Mouse (Mus musculus): ENCODE measurements around the gene Tex261. TPM values are rescaled to one million over a fixed set of nuclear protein-coding genes. Genes with fewer than 3 reads are reported as not detected.
"Not testable (repeated sequence)": the region's sequence is repeated elsewhere in the genome, so short reads cannot be mapped to it uniquely, and the experiment has no call there.

Tex261 gene
- polyA plus RNA-seq, 2 experiments = 77.4 to 90.4 TPM

DNA sequence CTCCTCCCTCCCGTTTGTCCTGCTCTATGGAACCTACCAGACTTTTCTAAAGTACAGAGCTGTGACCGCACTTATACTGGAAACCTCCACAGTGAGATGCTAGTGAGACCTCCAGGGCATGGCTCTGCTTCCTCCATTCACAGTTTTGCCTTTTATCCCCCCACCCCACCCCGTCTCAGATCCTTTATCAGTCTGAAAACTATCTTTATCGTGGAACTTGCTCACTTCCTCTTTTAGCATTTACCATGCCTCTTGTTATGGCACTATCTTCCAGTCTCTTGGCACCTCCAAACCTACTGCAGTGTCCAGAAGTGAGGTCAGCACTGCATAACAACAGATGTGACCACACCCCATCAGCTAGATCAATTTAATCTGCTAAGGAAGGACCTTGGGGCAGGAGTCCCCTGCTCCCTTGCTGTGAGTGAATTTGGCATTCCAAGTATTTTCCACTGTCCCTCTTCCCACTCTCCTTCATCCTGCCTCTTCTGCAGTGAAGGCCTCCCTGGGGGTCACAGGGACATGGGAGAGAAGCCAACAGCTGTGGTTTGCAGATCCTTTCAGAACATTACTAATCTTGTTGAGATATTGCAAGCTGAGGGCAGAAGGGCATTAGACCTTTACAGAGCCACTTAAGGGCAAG, 15.8 kb upstream of the Tex261 start:
- TF ChIP-seq POLR2A (IDR thresholded peaks at IDR 0.05; ENCODE audit: borderline replicate concordance, extremely low read depth, insufficient read depth, insufficient read length) = no peak
- Histone ChIP-seq H3K9ac (ENCODE audit: low read depth, low read length, severe bottlenecking) (no peak overlapping the region), H3K27me3 (ENCODE audit: control insufficient read depth, insufficient read depth, low read length) (no peaks in the 10 kb centered on the region), H3K9me3 (ENCODE audit: control insufficient read depth, low read length) (no peaks in the 10 kb centered on the region), H3K36me3 (ENCODE audit: control insufficient read depth, insufficient read depth, low read length) (no peaks in the 10 kb centered on the region), H3K4me2 (replicated peaks; ENCODE audit: low read depth, low read length, severe bottlenecking) (no peak overlapping the region), H3K4me3 (replicated peaks; ENCODE audit: low read length) (no peak overlapping the region), H3K27ac (replicated peaks; ENCODE audit: low read depth, low read length) (no peak overlapping the region), H3K4me1 (ENCODE audit: control insufficient read depth, insufficient read depth, low read length) (0 out of 2 replicates have a peak, but pooled peaks cover 5% of the 10 kb centered on the region)
- DNase-seq (ENCODE audit: low spot score) = no peak
- 70% methylated on average over 4 of the region's 4 CpGs for WGBS
- ATAC-seq (ENCODE audit: low FRiP score, low read depth) = no peak

DNA sequence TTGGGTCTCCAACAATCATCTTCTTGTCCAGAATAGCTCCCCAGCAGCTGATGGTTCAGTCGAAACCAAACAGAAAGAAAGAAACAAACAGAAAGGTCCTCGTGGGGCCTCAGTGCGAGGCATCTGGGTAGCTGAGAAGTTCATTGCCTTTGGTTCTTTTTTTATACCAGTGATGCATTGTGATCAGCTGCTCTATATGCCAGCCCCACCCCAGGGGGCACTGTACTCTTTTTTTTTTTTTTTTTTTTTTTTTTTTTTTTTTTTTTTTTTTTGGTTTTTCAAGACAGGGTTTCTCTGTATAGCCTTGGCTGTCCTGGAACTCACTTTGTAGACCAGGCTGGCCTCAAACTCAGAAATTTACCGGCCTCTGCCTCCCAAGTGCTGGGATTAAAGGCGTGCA, 14.9 kb upstream of the Tex261 start:
- ATAC-seq (ENCODE audit: low FRiP score, low read depth); H3K27ac ChIP-seq (replicated peaks; ENCODE audit: low read depth, low read length); H3K9me3 ChIP-seq (ENCODE audit: control insufficient read depth, low read length); H3K9ac ChIP-seq (ENCODE audit: low read depth, low read length, severe bottlenecking); H3K27me3 ChIP-seq (ENCODE audit: control insufficient read depth, insufficient read depth, low read length); H3K36me3 ChIP-seq (ENCODE audit: control insufficient read depth, insufficient read depth, low read length); H3K4me3 ChIP-seq (replicated peaks; ENCODE audit: low read length); H3K4me2 ChIP-seq (replicated peaks; ENCODE audit: low read depth, low read length, severe bottlenecking); H3K4me1 ChIP-seq (ENCODE audit: control insufficient read depth, insufficient read depth, low read length); DNase-seq (ENCODE audit: low spot score): not testable (repeated sequence)
- WGBS = 95% methylated on average over 5 of the region's 5 CpGs

DNA sequence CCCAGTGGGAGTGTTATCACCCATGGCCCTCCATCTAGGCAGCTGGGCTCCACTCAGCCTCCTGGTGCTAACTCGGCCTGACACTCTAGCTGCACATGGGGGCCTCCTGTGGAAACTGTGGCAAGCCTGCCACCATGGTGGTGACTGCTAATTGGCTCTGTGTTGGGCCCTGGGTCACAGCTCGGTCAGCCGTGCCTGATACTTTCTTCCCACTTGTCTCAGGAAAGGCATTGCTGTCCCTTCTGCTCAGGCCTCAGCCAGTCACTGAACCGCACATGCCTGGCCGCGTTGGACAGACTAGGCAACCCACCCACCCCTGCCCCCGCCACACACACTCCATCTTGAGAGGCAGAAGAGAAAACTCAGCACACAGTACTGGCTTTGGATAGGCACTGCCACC, 12.9 kb upstream of the Tex261 start:
- H3K27ac ChIP-seq (replicated peaks; ENCODE audit: low read depth, low read length) = no peak overlapping the region
- no peak for TF ChIP-seq POLR2A (IDR thresholded peaks at IDR 0.05; ENCODE audit: borderline replicate concordance, extremely low read depth, insufficient read depth, insufficient read length)
- no peak for DNase-seq (ENCODE audit: low spot score)
- H3K4me1 ChIP-seq (ENCODE audit: control insufficient read depth, insufficient read depth, low read length) = no peaks in the 10 kb centered on the region
- WGBS = 68% methylated on average over 7 of the region's 7 CpGs
- H3K9ac ChIP-seq (ENCODE audit: low read depth, low read length, severe bottlenecking) = no peak overlapping the region
- no peaks in the 10 kb centered on the region for H3K27me3 ChIP-seq (ENCODE audit: control insufficient read depth, insufficient read depth, low read length)
- H3K4me3 ChIP-seq (replicated peaks; ENCODE audit: low read length) = no peak overlapping the region
- no peaks in the 10 kb centered on the region for H3K9me3 ChIP-seq (ENCODE audit: control insufficient read depth, low read length)
- ATAC-seq (ENCODE audit: low FRiP score, low read depth) = no peak
- H3K4me2 ChIP-seq (replicated peaks; ENCODE audit: low read depth, low read length, severe bottlenecking) = no peak overlapping the region
- no peaks in the 10 kb centered on the region for H3K36me3 ChIP-seq (ENCODE audit: control insufficient read depth, insufficient read depth, low read length)

DNA sequence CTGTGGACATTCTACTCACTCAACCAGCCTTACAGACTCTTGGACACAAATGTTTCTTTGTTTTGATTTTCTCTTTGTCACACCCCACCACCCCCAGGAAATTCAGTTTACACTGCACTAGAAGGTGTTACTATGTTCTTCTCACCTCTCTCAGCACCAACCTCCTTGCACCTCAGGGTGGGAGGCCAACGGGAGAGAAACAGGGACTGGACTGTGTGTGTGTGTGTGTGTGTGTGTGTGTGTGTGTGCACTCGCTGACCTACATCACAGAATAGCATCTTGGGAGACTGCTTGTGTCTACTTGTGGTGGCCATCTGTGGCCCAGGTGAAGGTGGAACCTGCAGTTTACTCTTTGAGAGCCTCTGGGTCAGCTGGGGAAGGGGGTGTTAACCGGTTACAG, 10.8 kb upstream of the Tex261 start:
- WGBS = 81% methylated on average over 3 of the region's 3 CpGs
- Histone ChIP-seq H3K9me3 (ENCODE audit: control insufficient read depth, low read length) (no peaks in the 10 kb centered on the region), H3K4me2 (replicated peaks; ENCODE audit: low read depth, low read length, severe bottlenecking) (no peak overlapping the region), H3K27ac (replicated peaks; ENCODE audit: low read depth, low read length) (no peak overlapping the region), H3K27me3 (ENCODE audit: control insufficient read depth, insufficient read depth, low read length) (no peaks in the 10 kb centered on the region), H3K4me1 (ENCODE audit: control insufficient read depth, insufficient read depth, low read length) (no peaks in the 10 kb centered on the region), H3K36me3 (ENCODE audit: control insufficient read depth, insufficient read depth, low read length) (no peaks in the 10 kb centered on the region), H3K4me3 (replicated peaks; ENCODE audit: low read length) (no peak overlapping the region), H3K9ac (ENCODE audit: low read depth, low read length, severe bottlenecking) (no peak overlapping the region)
- no peak for TF ChIP-seq POLR2A (IDR thresholded peaks at IDR 0.05; ENCODE audit: borderline replicate concordance, extremely low read depth, insufficient read depth, insufficient read length)
- ATAC-seq (ENCODE audit: low FRiP score, low read depth) (no peak), DNase-seq (ENCODE audit: low spot score) (no peak)

DNA sequence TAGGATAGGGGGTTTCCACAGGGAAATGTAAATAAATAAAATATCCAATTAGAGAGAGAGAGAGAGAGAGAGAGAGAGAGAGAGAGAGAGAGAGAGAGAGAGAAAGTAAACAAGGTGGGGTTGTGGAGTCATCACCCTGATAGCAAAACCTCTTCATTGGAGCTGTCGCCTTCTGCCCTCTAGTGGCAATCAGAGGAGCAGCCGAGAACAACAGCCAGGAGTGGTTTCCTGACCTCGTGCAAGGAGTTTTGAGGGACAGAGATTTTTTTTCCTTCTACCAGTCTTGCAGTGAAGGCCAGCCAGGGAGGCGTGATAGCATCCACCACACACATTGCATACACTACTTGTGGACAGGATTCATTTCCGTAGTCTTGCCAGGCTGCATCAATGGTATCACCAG, 3.4 kb upstream of the Tex261 start:
- Histone ChIP-seq H3K9me3 (ENCODE audit: control insufficient read depth, low read length) (no peaks in the 10 kb centered on the region), H3K4me3 (replicated peaks; ENCODE audit: low read length) (no peak overlapping the region), H3K27me3 (ENCODE audit: control insufficient read depth, insufficient read depth, low read length) (no peaks in the 10 kb centered on the region), H3K27ac (replicated peaks; ENCODE audit: low read depth, low read length) (no peak overlapping the region), H3K4me2 (replicated peaks; ENCODE audit: low read depth, low read length, severe bottlenecking) (no peak overlapping the region), H3K4me1 (ENCODE audit: control insufficient read depth, insufficient read depth, low read length) (peaks cover 10% of the 10 kb centered on the region), H3K9ac (ENCODE audit: low read depth, low read length, severe bottlenecking) (no peak overlapping the region), H3K36me3 (ENCODE audit: control insufficient read depth, insufficient read depth, low read length) (no peaks in the 10 kb centered on the region)
- WGBS = 11% methylated on average over 5 of the region's 5 CpGs
- no peak for TF ChIP-seq POLR2A (IDR thresholded peaks at IDR 0.05; ENCODE audit: borderline replicate concordance, extremely low read depth, insufficient read depth, insufficient read length)
- no peak for ATAC-seq (ENCODE audit: low FRiP score, low read depth)
- DNase-seq (ENCODE audit: low spot score) = peak; percentile 65

DNA sequence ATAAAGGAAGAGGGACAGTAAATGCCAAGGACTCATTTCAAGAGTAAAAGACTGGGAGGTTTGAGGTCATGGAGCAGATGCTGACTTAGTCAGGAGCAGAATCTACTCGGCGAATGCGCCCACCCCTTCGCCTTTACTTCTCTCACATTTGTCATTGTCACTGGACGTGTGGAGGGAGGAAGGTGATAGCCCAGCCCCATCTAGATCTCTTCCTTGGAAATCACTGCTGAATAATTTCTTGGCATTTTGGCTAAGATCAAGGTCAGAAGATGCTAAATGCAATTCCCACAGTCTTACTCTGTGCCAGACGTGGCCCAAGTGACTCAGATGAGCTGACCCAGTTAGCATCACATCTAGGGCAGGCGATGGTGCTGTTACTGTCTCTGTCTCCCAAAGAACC, 2.7 kb upstream of the Tex261 start:
- 78% methylated on average over 7 of the region's 7 CpGs for WGBS
- H3K9ac ChIP-seq (ENCODE audit: low read depth, low read length, severe bottlenecking) = no peak overlapping the region
- TF ChIP-seq POLR2A (IDR thresholded peaks at IDR 0.05; ENCODE audit: borderline replicate concordance, extremely low read depth, insufficient read depth, insufficient read length) = no peak
- H3K27me3 ChIP-seq (ENCODE audit: control insufficient read depth, insufficient read depth, low read length) = no peaks in the 10 kb centered on the region
- H3K27ac ChIP-seq (replicated peaks; ENCODE audit: low read depth, low read length) = no peak overlapping the region
- no peak overlapping the region for H3K4me2 ChIP-seq (replicated peaks; ENCODE audit: low read depth, low read length, severe bottlenecking)
- H3K4me3 ChIP-seq (replicated peaks; ENCODE audit: low read length) = no peak overlapping the region
- ATAC-seq (ENCODE audit: low FRiP score, low read depth) (no peak), DNase-seq (ENCODE audit: low spot score) (no peak)
- H3K4me1 ChIP-seq (ENCODE audit: control insufficient read depth, insufficient read depth, low read length) = peaks cover 13% of the 10 kb centered on the region
- no peaks in the 10 kb centered on the region for H3K9me3 ChIP-seq (ENCODE audit: control insufficient read depth, low read length)
- 0 out of 2 replicates have a peak, but pooled peaks cover 4% of the 10 kb centered on the region for H3K36me3 ChIP-seq (ENCODE audit: control insufficient read depth, insufficient read depth, low read length)
